Mouse (Mus musculus) CH12.LX (cell line): Measurements from ENCODE around the gene Idh1. TPM values are rescaled to one million over a fixed set of nuclear protein-coding genes. Genes with fewer than 3 reads are reported as not detected.

Experiments
- DNase-seq: peaks from one replicate; pipeline ENCODE4 v3.0.0-alpha.2; 2013; ENCODE audit errors: extremely low read depth
- H3K27ac ChIP-seq: 2 replicates; pipeline ENCODE4 v1.5.1; 2012; ENCODE audit warnings: low read depth, mild to moderate bottlenecking, control low read depth, moderate library complexity; ENCODE audit not compliant: insufficient read depth
- H3K27me3 ChIP-seq: replicated peaks from 2 replicates; pipeline ENCODE3; 2012; ENCODE audit warnings: inconsistent platforms
- H3K36me3 ChIP-seq, 2 experiments: replicated peaks in 1 of 2; 2 replicates each; pipeline versions ENCODE3 to v1.6.1; 2012; ENCODE audit warnings: inconsistent platforms in 1 of 2, low read length in 1 of 2, mild to moderate bottlenecking in 1 of 2, mixed read lengths in 1 of 2, moderate library complexity in 1 of 2; ENCODE audit not compliant: control insufficient read depth in 1 of 2, insufficient read depth in 1 of 2
- H3K4me1 ChIP-seq, 2 experiments: 2 replicates each; pipeline ENCODE4 v1.6.1; 2012; ENCODE audit warnings: inconsistent platforms in 1 of 2, moderate library complexity in 1 of 2; ENCODE audit not compliant: insufficient read depth in 2 of 2, control insufficient read depth in 1 of 2
- H3K4me2 ChIP-seq: 2 replicates; pipeline ENCODE4 v1.6.1; 2012; ENCODE audit warnings: low read depth, mild to moderate bottlenecking, control low read depth; ENCODE audit not compliant: poor library complexity, insufficient read depth, severe bottlenecking
- H3K4me3 ChIP-seq, 3 experiments: fragments of 150-350 bp in 1 of 3; sonication (generic) in 1 of 3; replicated peaks in 1 of 3; 2 replicates each; pipeline versions ENCODE3 to v1.5.1; 2011 to 2012; ENCODE audit warnings: low read depth in 2 of 3, low read length in 2 of 3, mild to moderate bottlenecking in 2 of 3, moderate library complexity in 2 of 3, control low read depth in 1 of 3, improper control_type of control experiment in 1 of 3, inconsistent platforms in 1 of 3, mixed read lengths in 1 of 3; ENCODE audit not compliant: poor library complexity in 1 of 3
- H3K79me2 ChIP-seq: replicated peaks from 2 replicates; pipeline ENCODE4 v1.6.1; 2012; ENCODE audit warnings: mild to moderate bottlenecking, moderate library complexity; ENCODE audit not compliant: control insufficient read depth, poor library complexity, insufficient read depth, severe bottlenecking; ENCODE audit errors: extremely low read depth
- H3K9ac ChIP-seq: 2 replicates; pipeline ENCODE4 v1.6.1; 2012; ENCODE audit warnings: low read depth, mild to moderate bottlenecking, control low read depth, moderate library complexity; ENCODE audit not compliant: insufficient read depth
- H3K9me3 ChIP-seq: replicated peaks from 2 replicates; pipeline ENCODE3; 2012; ENCODE audit warnings: low read length, inconsistent platforms, mixed read lengths
- CHD2 ChIP-seq: IDR thresholded peaks from 2 replicates; pipeline ENCODE4 v1.6.1; 2011; ENCODE audit warnings: low read length, improper control_type of control experiment
- CTCF ChIP-seq, 2 experiments: IDR thresholded peaks in 1 of 2; conservative IDR thresholded peaks in 1 of 2; 2 replicates each; pipeline ENCODE4 v1.5.1; 2011 to 2012; ENCODE audit warnings: low read depth in 2 of 2, low read length in 2 of 2, improper control_type of control experiment in 1 of 2, inconsistent platforms in 1 of 2, mild to moderate bottlenecking in 1 of 2, moderate library complexity in 1 of 2
- E2F4 ChIP-seq: IDR thresholded peaks from 2 replicates; pipeline ENCODE4 v1.6.1; 2011; ENCODE audit warnings: low read depth, low read length, improper control_type of control experiment; ENCODE audit not compliant: insufficient replicate concordance
- ETS1 ChIP-seq: conservative IDR thresholded peaks from 2 replicates; pipeline ENCODE4 v1.6.1; 2012; ENCODE audit warnings: low read depth, mild to moderate bottlenecking, inconsistent platforms, low read length, improper control_type of control experiment, moderate library complexity
- IRF4 ChIP-seq: IDR thresholded peaks from 2 replicates; pipeline ENCODE4 v1.6.1; 2014; ENCODE audit warnings: low read depth, mild to moderate bottlenecking, inconsistent platforms, low read length, improper control_type of control experiment
- JUND ChIP-seq: conservative IDR thresholded peaks from 2 replicates; pipeline ENCODE4 v1.6.1; 2011; ENCODE audit warnings: low read depth, low read length, improper control_type of control experiment
- MAFK ChIP-seq: IDR thresholded peaks from 2 replicates; pipeline ENCODE4 v1.6.1; 2011; ENCODE audit warnings: low read length, improper control_type of control experiment; ENCODE audit not compliant: insufficient replicate concordance
- MEF2A ChIP-seq: IDR thresholded peaks from 2 replicates; pipeline ENCODE4 v1.6.1; 2014; ENCODE audit warnings: low read depth, mild to moderate bottlenecking, inconsistent platforms, low read length, improper control_type of control experiment, borderline replicate concordance
- NRF1 ChIP-seq: IDR thresholded peaks from 2 replicates; pipeline ENCODE4 v1.6.1; 2014; ENCODE audit warnings: low read depth, mild to moderate bottlenecking, inconsistent platforms, low read length, improper control_type of control experiment, moderate library complexity
- PAX5 ChIP-seq: IDR thresholded peaks from 2 replicates; pipeline ENCODE4 v1.6.1; 2012; ENCODE audit warnings: low read length, inconsistent platforms, mixed read lengths
- POLR2A ChIP-seq: IDR thresholded peaks from 2 replicates; pipeline ENCODE4 v1.6.1; 2011; ENCODE audit warnings: low read depth, mild to moderate bottlenecking, improper control_type of control experiment, low read length
- TBP ChIP-seq: conservative IDR thresholded peaks from 2 replicates; pipeline ENCODE4 v1.6.1; 2011; ENCODE audit warnings: low read depth, low read length, improper control_type of control experiment
- USF1 ChIP-seq: IDR thresholded peaks from 2 replicates; pipeline ENCODE4 v1.6.1; 2014; ENCODE audit warnings: low read depth, mild to moderate bottlenecking, inconsistent platforms, low read length, improper control_type of control experiment
- ZC3H11A ChIP-seq: IDR thresholded peaks from 2 replicates; pipeline ENCODE4 v1.6.1; 2012; ENCODE audit warnings: low read depth, mild to moderate bottlenecking, inconsistent platforms, low read length, improper control_type of control experiment
- ZKSCAN1 ChIP-seq: IDR thresholded peaks from 2 replicates; pipeline ENCODE4 v1.6.1; 2012; ENCODE audit warnings: low read depth, inconsistent platforms, low read length, improper control_type of control experiment, borderline replicate concordance
- ZMIZ1 ChIP-seq: IDR thresholded peaks from 2 replicates; pipeline ENCODE4 v1.6.1; 2012; ENCODE audit warnings: low read depth, mild to moderate bottlenecking, inconsistent platforms, low read length, improper control_type of control experiment
- ZNF384 ChIP-seq: IDR thresholded peaks from 2 replicates; pipeline ENCODE4 v1.6.1; 2012; ENCODE audit warnings: low read depth, low read length, improper control_type of control experiment, inconsistent platforms
- dilution Hi-C: fragments of 300-500 bp; cut with MboI; formaldehyde crosslinking; loops from 2 replicates; pipeline ENCODE4 v1.14.3; 2020; ENCODE audit warnings: low sequenced_read_pairs; ENCODE audit not compliant: extremely low pct_unique_long_range_greater_than_20kb, extremely low pct_ligation_motif_present
- in situ Hi-C: fragments of 300-500 bp; cut with MboI; formaldehyde crosslinking; loops from 3 replicates; pipeline ENCODE4 v1.14.3; 2019; ENCODE audit warnings: low sequenced_read_pairs, low pct_ligation_motif_present, low pct_unique_long_range_greater_than_20kb, mixed read lengths
- polyA plus RNA-seq: library from polyadenylated mRNA; unstranded; fragments of >175 nt; gene quantifications from 2 replicates; pipeline ENCODE4 v1.2.1, GENCODE M21; 2012; ENCODE audit warnings: low read depth; ENCODE audit not compliant: insufficient read length
- total RNA-seq, 2 experiments: library from RNA; depleted of rRNA; stranded (reverse); fragments of 300-350 nt in 1 of 2; fragments of >200 nt in 1 of 2; gene quantifications; 2 replicates each; pipeline ENCODE4 v1.2.3; 2012 to 2014

Idh1 gene
- total and polyA plus RNA-seq, 3 experiments, result 9.3 to 23.4 (median 11.1) TPM

DNA sequence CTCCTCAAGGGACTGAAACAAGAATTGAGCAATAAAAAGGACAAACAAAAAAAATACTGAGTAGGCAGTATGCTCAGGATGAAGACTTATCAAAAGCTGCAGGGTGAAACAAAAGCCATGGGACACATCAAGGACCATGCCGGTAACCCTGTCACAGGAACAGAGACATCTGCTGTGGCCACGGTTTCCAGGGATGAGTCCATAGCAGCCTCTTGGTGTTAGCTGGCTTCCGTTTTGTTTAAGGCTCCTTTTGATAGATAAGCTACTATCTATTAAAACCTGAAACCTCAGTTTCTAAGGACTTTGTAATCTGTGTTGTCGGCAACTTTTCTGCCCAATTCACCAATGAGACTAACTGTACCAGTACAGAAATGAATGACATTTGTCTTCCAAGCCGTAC lies 16.4 kb downstream of the Idh1 start:
- Histone ChIP-seq H3K9ac (no peak overlapping the region), H3K4me1 (peaks cover 0 to 7% of the 10 kb centered on the region in 2 experiments; a peak in 1 of 4 replicates)

DNA sequence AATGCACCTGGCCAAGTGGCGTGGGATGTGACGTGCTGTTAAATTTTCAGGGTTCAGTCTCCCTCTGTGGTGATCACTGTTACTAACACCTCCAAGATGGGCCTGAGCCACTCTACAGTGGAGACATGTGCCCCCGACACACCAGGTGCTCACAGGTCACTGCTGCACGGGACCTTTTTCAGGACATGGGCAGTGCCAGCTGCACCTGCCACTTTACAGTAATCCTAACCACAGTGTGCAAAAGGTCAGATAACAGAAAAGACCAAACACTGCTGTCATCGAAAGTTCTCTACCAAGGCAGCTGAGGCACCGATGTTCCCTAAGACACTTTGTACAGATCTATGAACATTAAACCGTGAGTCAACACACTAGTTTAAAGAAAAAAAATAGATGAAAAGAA lies 16.8 kb downstream of the Idh1 start:
- in situ Hi-C loops, result no loop called here
- no peak overlapping the region for H3K9ac ChIP-seq
- H3K79me2 ChIP-seq, result no peaks in the 10 kb centered on the region
- H3K36me3 ChIP-seq, result peaks cover 0 to 28% of the 10 kb centered on the region in 2 experiments
- TF ChIP-seq POLR2A (no peak), CHD2 (no peak), ZKSCAN1 (no peak), MAFK (no peak), E2F4 (no peak)
- no peak overlapping the region for H3K27ac ChIP-seq
- H3K4me1 ChIP-seq, result peaks cover 0 to 7% of the 10 kb centered on the region in 2 experiments; a peak in 1 of 4 replicates
- no peak overlapping the region for H3K4me2 ChIP-seq
- no peaks in the 10 kb centered on the region for H3K27me3 ChIP-seq
- H3K4me3 ChIP-seq, result no peak overlapping the region
- dilution Hi-C loops, result no loop called here
- no peaks in the 10 kb centered on the region for H3K9me3 ChIP-seq
- no peak for DNase-seq

More for the DNA sequence above, 16.4 kb downstream of the Idh1 start:
- Histone ChIP-seq H3K36me3 (peaks cover 0 to 25% of the 10 kb centered on the region in 2 experiments), H3K27ac (no peak overlapping the region), H3K27me3 (no peaks in the 10 kb centered on the region), H3K79me2 (no peaks in the 10 kb centered on the region), H3K9me3 (no peaks in the 10 kb centered on the region), H3K4me3 (no peak overlapping the region), H3K4me2 (no peak overlapping the region)
- dilution Hi-C loops (no loop called here), in situ Hi-C loops (loop anchor here (10.0 kb wide), 1 partner anchor 55 kb away; the partner anchor contains the start of gene Gm28845)
- TF ChIP-seq IRF4 (no peak), ZMIZ1 (no peak), ETS1 (no peak), JUND (no peak), CHD2 (no peak), ZNF384 (no peak), POLR2A (no peak), ZKSCAN1 (no peak), PAX5 (no peak), CTCF (conservative IDR thresholded peaks at IDR 0.05 in 1 of 2, IDR thresholded peaks at IDR 0.05 in 1 of 2; ENCODE audit: low read depth in 2 of 2, low read length in 2 of 2) (no peak), NRF1 (no peak), ZC3H11A (no peak), TBP (no peak)
- DNase-seq, result no peak

DNA sequence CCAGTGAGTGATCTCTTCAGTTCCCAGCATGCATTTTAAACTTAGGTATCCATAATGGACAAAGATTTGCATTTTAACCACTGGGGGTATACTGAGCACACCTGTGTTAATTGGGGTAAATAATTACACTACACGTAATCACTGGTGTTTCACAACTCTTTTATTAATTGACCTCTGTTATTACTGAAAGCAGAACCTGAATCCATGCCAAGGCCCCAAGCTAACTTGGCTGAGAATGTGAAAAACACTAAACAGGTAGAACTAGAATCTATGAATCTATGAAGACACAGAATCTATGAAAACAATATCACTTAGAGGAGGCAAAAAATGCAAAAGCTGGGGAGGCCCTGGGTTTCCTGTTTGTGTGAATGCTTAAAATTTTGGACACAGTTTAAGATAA lies 18.8 kb downstream of the Idh1 start:
- no peak for DNase-seq
- no peak overlapping the region for H3K9ac ChIP-seq
- peaks cover 0 to 7% of the 10 kb centered on the region in 2 experiments; a peak in 1 of 4 replicates for H3K4me1 ChIP-seq
- no peak overlapping the region for H3K4me2 ChIP-seq
- H3K27me3 ChIP-seq, result no peaks in the 10 kb centered on the region
- dilution Hi-C loops, result no loop called here
- no peak overlapping the region for H3K27ac ChIP-seq
- H3K4me3 ChIP-seq, result no peak overlapping the region
- H3K36me3 ChIP-seq, result peaks cover 0 to 35% of the 10 kb centered on the region in 2 experiments
- H3K9me3 ChIP-seq, result no peaks in the 10 kb centered on the region
- no peaks in the 10 kb centered on the region for H3K79me2 ChIP-seq
- TF ChIP-seq ZMIZ1, result no peak
- TF ChIP-seq USF1, result no peak
- no peak for TF ChIP-seq MEF2A
- TF ChIP-seq, all 38 proteins: peak for 0
- in situ Hi-C loops, result no loop called here
